Mouse (Mus musculus): ENCODE data around the gene Efna4. TPM values are rescaled to one million over a fixed set of nuclear protein-coding genes. Genes with fewer than 3 reads are reported as not detected.

Gene Efna4
- total RNA-seq, 1 experiment from 2014 or later: not detected

DNA sequence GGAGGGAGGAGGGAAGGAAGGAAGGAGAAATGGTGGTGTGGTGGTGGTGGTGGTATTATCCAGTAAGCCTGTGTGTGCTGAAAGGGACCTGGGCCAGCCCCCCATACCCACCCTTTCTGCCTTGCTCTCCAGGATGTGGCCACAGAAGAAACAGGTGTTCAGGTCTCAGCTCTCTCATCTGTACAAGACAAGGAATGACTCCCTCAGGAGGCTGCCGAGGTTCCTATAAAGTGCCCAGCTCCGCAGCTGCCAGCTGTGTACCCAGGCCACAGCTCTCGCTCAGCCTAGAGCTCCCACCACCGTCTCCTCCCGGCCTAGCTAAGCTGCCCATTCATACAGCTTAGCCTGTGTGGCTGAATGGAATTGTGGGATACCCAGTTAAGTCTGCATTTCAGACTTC lies 45.5 kb downstream of the Efna4 start:
- ATAC-seq (ENCODE audit: extremely low read depth, insufficient number of reproducible peaks, low FRiP score, poor library complexity, severe bottlenecking): no peak

DNA sequence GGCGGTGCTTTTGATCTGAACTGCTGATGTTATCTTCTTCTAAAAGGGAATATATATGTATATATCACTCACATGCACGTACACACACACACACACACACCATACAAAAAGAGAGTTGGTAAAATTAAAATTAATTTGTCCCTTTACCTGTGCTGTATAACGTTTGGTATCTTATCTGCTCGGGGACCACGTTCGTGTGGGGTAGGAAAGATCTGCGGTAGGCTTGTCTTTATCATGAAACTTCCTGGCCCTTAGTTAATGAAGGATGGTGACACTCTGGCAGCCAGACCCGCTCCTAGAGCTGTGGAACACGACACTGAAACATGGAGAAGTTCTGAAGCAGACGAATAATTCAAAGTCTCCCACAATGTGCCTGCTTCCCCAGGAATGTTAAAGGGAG lies 46.0 kb downstream of the Efna4 start:
- ATAC-seq (ENCODE audit: extremely low read depth, insufficient number of reproducible peaks, low FRiP score, poor library complexity, severe bottlenecking): no peak

GRCm38 (mm10) chr3:89288503-89288928 lies 49.3 kb downstream of the Efna4 start:
- no peak for ATAC-seq (ENCODE audit: extremely low read depth, insufficient number of reproducible peaks, low FRiP score, poor library complexity, severe bottlenecking)

GRCm38 (mm10) chr3:89287286-89287685 lies 50.5 kb downstream of the Efna4 start:
- ATAC-seq (ENCODE audit: extremely low read depth, insufficient number of reproducible peaks, low FRiP score, poor library complexity, severe bottlenecking): no peak

- ATAC-seq (ENCODE audit: extremely low read depth, insufficient number of reproducible peaks, low FRiP score, poor library complexity, severe bottlenecking): no peak
These were observed 52.3 kb downstream of the Efna4 start for GRCm38 (mm10) chr3:89285526-89285925.

DNA sequence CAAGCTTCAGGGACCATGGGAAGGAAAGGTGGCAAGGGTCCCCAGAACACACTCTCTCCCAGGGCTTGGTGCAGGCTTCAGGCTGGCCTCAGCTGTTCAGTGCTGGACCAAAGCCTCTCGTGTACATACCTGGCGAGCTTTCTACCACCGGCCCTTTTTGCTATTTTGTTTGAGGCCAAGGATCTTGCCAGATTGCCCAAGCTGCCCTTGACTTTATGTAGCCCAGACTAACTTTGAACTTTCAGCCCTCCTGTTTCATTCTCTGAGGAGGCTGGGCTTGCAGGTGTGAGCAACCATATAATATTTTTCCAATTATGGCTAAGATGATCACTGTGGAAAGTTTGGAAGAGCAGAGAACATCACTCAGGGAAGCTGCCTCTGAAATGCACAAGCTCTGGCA lies 53.6 kb downstream of the Efna4 start:
- ATAC-seq (ENCODE audit: extremely low read depth, insufficient number of reproducible peaks, low FRiP score, poor library complexity, severe bottlenecking): no peak

Other genes starting within 250 kb of the Efna4 start
- gene Rusc1, start 244.7 kb downstream of the Efna4 start, total RNA-seq (2017): 29.6 and 30.8 TPM in 2 replicates
- not detected in 2 replicates for gene Gm43738, start 236.9 kb downstream of the Efna4 start, total RNA-seq (2017)
- gene Fdps, start 236.1 kb downstream of the Efna4 start, total RNA-seq (2017): 20.7 and 26.5 TPM in 2 replicates
- gene Pklr, start 201.9 kb downstream of the Efna4 start, total RNA-seq (2017): not detected in 2 replicates
- gene Hcn3, start 177.8 kb downstream of the Efna4 start, total RNA-seq (2017): 0.25 and 0.47 TPM in 2 replicates
- 159 and 180 TPM in 2 replicates for gene Clk2, start 173.2 kb downstream of the Efna4 start, total RNA-seq (2017)
- 58.2 and 64.2 TPM in 2 replicates for gene Scamp3, start 160.6 kb downstream of the Efna4 start, total RNA-seq (2017)
- 7.7 and 8.2 TPM in 2 replicates for gene Fam189b, start 154.9 kb downstream of the Efna4 start, total RNA-seq (2017)
- gene Gba, start 135.1 kb downstream of the Efna4 start, total RNA-seq (2017): 73.5 and 76.0 TPM in 2 replicates
- 2.0 and 5.8 TPM in 2 replicates for gene Thbs3, start 122.8 kb downstream of the Efna4 start, total RNA-seq (2017)
- gene Mtx1, start 110.9 kb downstream of the Efna4 start, total RNA-seq (2017): 65.6 and 83.4 TPM in 2 replicates
- gene Muc1, start 109.0 kb downstream of the Efna4 start, total RNA-seq (2017): 4.5 and 7.1 TPM in 2 replicates
- gene Krtcap2, start 92.1 kb downstream of the Efna4 start, total RNA-seq (2017): 52.2 and 53.9 TPM in 2 replicates
- gene Trim46, start 91.7 kb downstream of the Efna4 start, total RNA-seq (2017): 2.2 and 2.3 TPM in 2 replicates
- 25.7 and 30.4 TPM in 2 replicates for gene Dpm3, start 78.7 kb downstream of the Efna4 start, total RNA-seq (2017)
- 99.3 and 112 TPM in 2 replicates for gene Slc50a1, start 67.5 kb downstream of the Efna4 start, total RNA-seq (2017)
- gene Efna1, start 56.9 kb downstream of the Efna4 start, total RNA-seq (2017): 1.3 TPM in 1 of 2 replicates, not detected in the other
- gene Efna3, start 15.1 kb downstream of the Efna4 start, total RNA-seq (2017): not detected in 2 replicates
- gene Adam15, start 12.0 kb upstream of the Efna4 start, total RNA-seq (2017): 28.9 and 55.5 TPM in 2 replicates
- not detected in 2 replicates for gene Dcst2, start 23.9 kb upstream of the Efna4 start, total RNA-seq (2017)
- gene Dcst1, start 27.2 kb upstream of the Efna4 start, total RNA-seq (2017): not detected in 2 replicates
- 90.9 and 120 TPM in 2 replicates for gene Zbtb7b, start 56.7 kb upstream of the Efna4 start, total RNA-seq (2017)
- 2.2 and 5.7 TPM in 2 replicates for gene Lenep, start 64.8 kb upstream of the Efna4 start, total RNA-seq (2017)
- gene Flad1, start 73.8 kb upstream of the Efna4 start, total RNA-seq (2017): 21.1 and 25.6 TPM in 2 replicates
- gene Cks1b, start 80.4 kb upstream of the Efna4 start, total RNA-seq (2017): 1.6 and 2.4 TPM in 2 replicates
- 51.4 and 58.1 TPM in 2 replicates for gene Shc1, start 80.4 kb upstream of the Efna4 start, total RNA-seq (2017)
- 35.8 and 41.4 TPM in 2 replicates for gene Pygo2, start 92.2 kb upstream of the Efna4 start, total RNA-seq (2017)
- 196 TPM in 2 replicates for gene Pbxip1, start 98.7 kb upstream of the Efna4 start, total RNA-seq (2017)
- 22.3 and 24.7 TPM in 2 replicates for gene Pmvk, start 116.5 kb upstream of the Efna4 start, total RNA-seq (2017)
- gene Kcnn3, start 182.1 kb upstream of the Efna4 start, total RNA-seq (2017): not detected in 2 replicates

Data from neutrophil, adult 5-6 weeks (primary cell).